Mouse (Mus musculus): ENCODE data around the gene Majin. TPM values are rescaled to one million over a fixed set of nuclear protein-coding genes. Genes with fewer than 3 reads are reported as not detected.

Gene Majin
- polyA plus RNA-seq, 1 experiment, result 0.08 TPM

DNA sequence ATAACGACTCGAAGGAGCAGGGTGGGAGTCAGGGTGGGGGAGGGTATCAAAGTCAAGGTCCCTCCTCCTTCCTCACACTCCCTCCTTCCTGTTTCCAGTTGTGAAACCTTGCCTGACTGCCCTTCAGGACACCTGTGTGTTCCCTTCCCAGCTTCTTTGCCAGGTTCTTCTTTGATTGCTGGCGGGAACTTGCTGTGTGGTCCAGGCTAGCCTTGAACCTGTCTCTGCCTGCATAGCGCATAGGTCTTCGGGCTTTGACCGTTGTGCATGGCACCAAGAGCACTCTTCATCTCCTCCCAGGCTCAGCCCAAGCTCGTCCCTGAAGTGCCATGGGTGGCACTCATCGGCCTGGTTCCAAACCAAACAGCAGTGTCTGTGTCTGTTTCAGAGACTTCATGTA lies 80.8 kb downstream of the Majin start:
- peak in 1 of 2 experiments; percentile 31 for DNase-seq
- 81% methylated on average over 8 of the region's 8 CpGs for WGBS
- H3K4me3 ChIP-seq (replicated peaks; ENCODE audit: insufficient read depth, low read depth, low read length), result no peak overlapping the region
- H3K4me1 ChIP-seq (ENCODE audit: control insufficient read depth, insufficient read depth, low read length), result peaks cover 55% of the 10 kb centered on the region
- H3K27me3 ChIP-seq (ENCODE audit: control insufficient read depth, insufficient read depth, low read length), result no peaks in the 10 kb centered on the region
- peak overlapping the region; percentile 45; the same call in 1 of the 2 replicates for H3K27ac ChIP-seq (ENCODE audit: insufficient read depth, low read length)
- TF ChIP-seq CTCF (IDR thresholded peaks at IDR 0.05; ENCODE audit: borderline replicate concordance, insufficient read depth, low read depth, low read length), result no peak

DNA sequence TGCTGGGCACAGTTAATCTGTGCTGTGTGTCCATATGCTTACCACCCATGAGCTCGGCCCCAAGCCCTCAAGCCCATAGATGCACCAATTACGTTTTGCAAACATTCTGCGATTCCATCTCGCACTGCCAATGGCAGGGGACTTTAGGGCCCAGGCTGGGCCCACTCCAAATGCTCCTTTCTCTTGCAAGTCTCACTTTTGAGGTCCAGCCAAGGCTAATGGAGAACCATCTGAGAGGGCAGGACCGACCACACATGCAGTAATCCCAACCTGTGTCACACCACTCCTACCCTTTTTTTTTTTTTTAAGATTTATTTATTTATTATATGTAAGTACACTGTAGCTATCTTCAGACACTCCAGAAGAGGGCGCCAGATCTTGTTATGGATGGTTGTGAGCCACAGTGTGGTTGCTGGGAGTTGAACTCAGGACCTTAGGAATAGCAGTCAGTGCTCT lies 81.6 kb downstream of the Majin start:
- peak overlapping the region; percentile 45; the same call in 1 of the 2 replicates for H3K27ac ChIP-seq (ENCODE audit: insufficient read depth, low read length)
- 16% methylated on average over 6 of the region's 6 CpGs for WGBS
- TF ChIP-seq CTCF (IDR thresholded peaks at IDR 0.05; ENCODE audit: borderline replicate concordance, insufficient read depth, low read depth, low read length) (0 out of 2 replicates have a peak, but pooled peaks have one; percentile 16), POLR2A (IDR thresholded peaks at IDR 0.05; ENCODE audit: borderline replicate concordance, insufficient read depth, low read length) (no peak)

DNA sequence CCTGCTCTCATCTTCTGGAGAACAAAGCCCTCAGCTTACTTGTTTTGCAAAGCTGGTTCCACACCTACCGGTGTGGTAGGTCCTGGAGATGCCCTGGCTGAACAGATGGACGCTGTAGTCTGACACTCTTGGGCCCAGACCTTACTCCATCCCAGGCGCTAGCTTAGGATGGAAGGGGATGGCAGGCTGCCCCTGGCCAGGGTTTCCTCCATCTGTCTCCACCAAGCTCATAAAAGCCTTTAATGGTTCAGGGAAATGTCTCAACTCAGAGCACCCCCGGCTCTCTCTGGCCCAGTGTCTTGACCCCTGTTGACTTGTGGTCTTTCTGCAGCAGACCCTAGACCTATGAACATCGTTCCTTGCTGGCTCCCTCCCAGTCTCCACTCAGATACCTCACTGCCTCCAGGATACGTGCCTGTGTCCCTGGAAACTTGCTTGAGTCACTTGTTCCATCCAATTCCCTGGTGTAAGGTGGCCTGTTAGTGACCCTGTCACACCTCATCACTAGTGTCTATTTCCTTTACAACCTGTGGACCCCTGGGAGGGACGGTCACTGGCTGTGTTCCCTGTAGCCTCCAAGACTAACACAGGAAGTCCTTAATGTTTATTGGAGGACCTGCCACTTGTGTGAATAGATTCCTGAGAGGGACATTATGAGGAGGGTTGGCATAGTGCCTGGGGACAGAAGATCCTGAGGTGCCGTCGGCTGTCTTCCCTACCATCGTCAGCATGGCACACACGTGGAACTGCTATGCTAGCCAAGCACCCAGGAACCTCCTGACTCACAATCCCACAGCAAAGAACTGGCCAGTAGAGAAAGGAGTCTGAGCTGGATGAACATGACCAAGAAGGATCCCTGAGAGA lies 83.3 kb downstream of the Majin start:
- 5% methylated on average over 11 of the region's 11 CpGs for WGBS
- Histone ChIP-seq H3K4me3 (replicated peaks; ENCODE audit: insufficient read depth, low read depth, low read length) (no peak overlapping the region), H3K27me3 (ENCODE audit: control insufficient read depth, insufficient read depth, low read length) (no peaks in the 10 kb centered on the region), H3K4me1 (ENCODE audit: control insufficient read depth, insufficient read depth, low read length) (peaks cover 55% of the 10 kb centered on the region), H3K27ac (ENCODE audit: insufficient read depth, low read length) (peak overlapping the region; percentile 94)
- TF ChIP-seq CTCF (IDR thresholded peaks at IDR 0.05; ENCODE audit: borderline replicate concordance, insufficient read depth, low read depth, low read length) (0 out of 2 replicates have a peak, but pooled peaks have one; percentile 3), POLR2A (IDR thresholded peaks at IDR 0.05; ENCODE audit: borderline replicate concordance, insufficient read depth, low read length) (no peak)
- DNase-seq, result peak; percentile 94 to 97

More for the DNA sequence above, 81.6 kb downstream of the Majin start:
- Histone ChIP-seq H3K4me1 (ENCODE audit: control insufficient read depth, insufficient read depth, low read length) (peaks cover 58% of the 10 kb centered on the region), H3K27me3 (ENCODE audit: control insufficient read depth, insufficient read depth, low read length) (no peaks in the 10 kb centered on the region), H3K4me3 (replicated peaks; ENCODE audit: insufficient read depth, low read depth, low read length) (no peak overlapping the region)
- peak; percentile 48 to 51 for DNase-seq

DNA sequence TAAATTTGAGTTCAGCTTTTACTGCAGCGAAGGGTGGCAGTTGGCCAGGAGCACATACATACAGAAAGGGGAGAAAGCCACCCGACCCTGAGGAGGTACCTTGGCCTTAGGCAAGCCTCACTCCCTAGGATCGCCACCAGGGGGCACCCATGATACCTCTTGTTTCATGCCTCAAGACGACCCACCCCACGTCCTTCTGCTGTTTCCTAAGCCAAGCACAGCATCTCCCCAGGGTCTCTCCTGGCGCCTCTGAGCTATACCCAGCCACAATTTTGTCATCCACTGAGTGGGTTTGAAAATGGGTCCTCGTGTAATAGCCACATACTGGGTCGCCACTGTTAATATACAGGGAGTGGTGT lies 84.0 kb downstream of the Majin start:
- peak; percentile 84 to 88 for DNase-seq
- WGBS, result 4% methylated on average over 8 of the region's 8 CpGs
- H3K4me1 ChIP-seq (ENCODE audit: control insufficient read depth, insufficient read depth, low read length), result peaks cover 51% of the 10 kb centered on the region
- H3K27me3 ChIP-seq (ENCODE audit: control insufficient read depth, insufficient read depth, low read length), result no peaks in the 10 kb centered on the region
- TF ChIP-seq POLR2A (IDR thresholded peaks at IDR 0.05; ENCODE audit: borderline replicate concordance, insufficient read depth, low read length) (no peak), CTCF (IDR thresholded peaks at IDR 0.05; ENCODE audit: borderline replicate concordance, insufficient read depth, low read depth, low read length) (peak; percentile 90)
- H3K27ac ChIP-seq (ENCODE audit: insufficient read depth, low read length), result peak overlapping the region; percentile 88
- no peak overlapping the region for H3K4me3 ChIP-seq (replicated peaks; ENCODE audit: insufficient read depth, low read depth, low read length)

DNA sequence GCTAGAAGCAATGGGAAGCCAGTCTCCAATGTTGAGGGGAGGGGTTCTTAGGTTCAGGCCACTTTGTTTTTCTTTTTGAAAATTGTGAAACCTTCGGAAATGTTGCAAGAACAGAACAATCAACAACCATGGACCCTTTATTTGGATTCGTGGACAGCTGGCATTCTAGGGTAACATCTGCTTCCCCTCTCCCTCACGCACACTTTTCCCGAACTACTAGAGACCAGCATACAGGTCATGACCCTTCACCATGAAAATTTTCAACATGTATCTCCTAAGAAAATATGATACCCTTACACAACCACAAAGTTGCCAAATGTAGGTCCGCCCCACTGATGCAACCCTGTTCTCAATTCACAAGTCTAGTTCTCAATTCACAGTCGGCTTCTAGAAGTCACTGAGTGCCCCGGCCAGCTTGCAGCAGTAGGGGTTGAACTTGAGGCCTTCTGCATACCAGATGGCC lies 84.5 kb downstream of the Majin start:
- Histone ChIP-seq H3K4me3 (replicated peaks; ENCODE audit: insufficient read depth, low read depth, low read length) (no peak overlapping the region), H3K27ac (ENCODE audit: insufficient read depth, low read length) (peak overlapping the region; percentile 88; the same call in 1 of the 2 replicates), H3K4me1 (ENCODE audit: control insufficient read depth, insufficient read depth, low read length) (peaks cover 53% of the 10 kb centered on the region), H3K27me3 (ENCODE audit: control insufficient read depth, insufficient read depth, low read length) (no peaks in the 10 kb centered on the region)
- DNase-seq, result no peak
- no peak for TF ChIP-seq CTCF (IDR thresholded peaks at IDR 0.05; ENCODE audit: borderline replicate concordance, insufficient read depth, low read depth, low read length)
- TF ChIP-seq POLR2A (IDR thresholded peaks at IDR 0.05; ENCODE audit: borderline replicate concordance, insufficient read depth, low read length), result no peak
- WGBS, result 48% methylated on average over 7 of the region's 7 CpGs

DNA sequence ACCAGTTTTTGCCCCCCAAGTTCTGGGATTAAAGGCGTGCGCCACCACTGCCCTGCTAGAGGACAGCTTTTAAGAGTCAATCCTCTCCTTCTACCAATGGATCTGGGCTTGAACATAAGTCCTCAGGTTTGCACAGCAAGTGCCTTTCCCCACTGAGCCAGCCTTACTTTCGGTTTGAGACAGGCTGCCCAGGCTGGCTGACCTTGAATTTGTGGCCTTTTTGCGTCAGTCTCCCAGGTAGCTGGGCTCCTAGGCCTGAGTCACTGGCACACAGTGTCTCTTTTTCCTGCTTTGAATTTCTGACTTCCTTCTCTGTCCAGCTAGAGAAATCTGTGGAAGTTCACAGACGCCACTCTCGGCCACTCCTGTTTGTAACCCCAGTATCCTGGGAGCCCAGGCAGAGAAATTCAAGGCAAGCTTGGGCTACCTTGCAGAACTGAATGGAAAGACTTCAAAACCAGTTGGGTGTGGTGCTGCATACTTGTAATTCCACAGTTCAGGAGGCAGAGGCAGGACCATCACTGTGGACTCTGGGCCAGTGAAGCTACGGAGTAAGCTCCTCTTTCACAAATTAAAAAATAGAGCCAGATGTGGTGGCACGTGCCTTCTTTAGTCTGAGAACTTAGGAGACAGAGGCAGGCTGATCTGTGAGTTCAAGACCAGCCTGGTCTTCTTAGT lies 85.7 kb downstream of the Majin start:
- 82% methylated on average over 8 of the region's 8 CpGs for WGBS
- no peaks in the 10 kb centered on the region for H3K27me3 ChIP-seq (ENCODE audit: control insufficient read depth, insufficient read depth, low read length)
- no peak for DNase-seq
- H3K4me3 ChIP-seq (replicated peaks; ENCODE audit: insufficient read depth, low read depth, low read length), result no peak overlapping the region
- peak overlapping the region; percentile 10; the same call in 1 of the 2 replicates for H3K27ac ChIP-seq (ENCODE audit: insufficient read depth, low read length)
- peaks cover 49% of the 10 kb centered on the region for H3K4me1 ChIP-seq (ENCODE audit: control insufficient read depth, insufficient read depth, low read length)
- TF ChIP-seq CTCF (IDR thresholded peaks at IDR 0.05; ENCODE audit: borderline replicate concordance, insufficient read depth, low read depth, low read length), result no peak
- TF ChIP-seq POLR2A (IDR thresholded peaks at IDR 0.05; ENCODE audit: borderline replicate concordance, insufficient read depth, low read length), result no peak

DNA sequence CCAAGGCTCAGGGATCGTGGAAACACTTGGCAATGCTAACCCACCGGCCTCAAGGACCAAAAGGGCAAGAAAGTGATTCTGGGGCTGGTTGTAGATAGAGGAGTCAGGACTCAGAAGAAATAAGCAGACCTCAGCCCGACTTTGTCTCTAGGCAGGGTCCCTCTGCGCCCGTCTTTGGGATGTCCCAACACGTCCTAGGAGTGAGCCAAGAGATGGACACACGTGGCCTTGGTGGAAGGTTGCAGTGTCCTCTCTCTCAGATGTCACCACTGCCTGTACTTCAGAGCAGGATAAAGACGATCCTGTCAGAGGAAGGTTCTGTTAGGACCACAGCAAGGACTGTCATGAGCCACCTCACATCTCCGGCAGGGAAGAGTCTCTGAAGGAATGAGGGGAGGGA lies 86.5 kb downstream of the Majin start:
- Histone ChIP-seq H3K4me3 (replicated peaks; ENCODE audit: insufficient read depth, low read depth, low read length) (no peak overlapping the region), H3K4me1 (ENCODE audit: control insufficient read depth, insufficient read depth, low read length) (peaks cover 43% of the 10 kb centered on the region), H3K27ac (ENCODE audit: insufficient read depth, low read length) (0 out of 2 replicates have a peak overlapping the region, but pooled peaks have one; percentile 28), H3K27me3 (ENCODE audit: control insufficient read depth, insufficient read depth, low read length) (no peaks in the 10 kb centered on the region)
- 81% methylated on average over 9 of the region's 9 CpGs for WGBS
- no peak for DNase-seq
- TF ChIP-seq POLR2A (IDR thresholded peaks at IDR 0.05; ENCODE audit: borderline replicate concordance, insufficient read depth, low read length) (no peak), CTCF (IDR thresholded peaks at IDR 0.05; ENCODE audit: borderline replicate concordance, insufficient read depth, low read depth, low read length) (no peak)
